Mouse (Mus musculus): Measurements from ENCODE around the gene Klf7.

DNA sequence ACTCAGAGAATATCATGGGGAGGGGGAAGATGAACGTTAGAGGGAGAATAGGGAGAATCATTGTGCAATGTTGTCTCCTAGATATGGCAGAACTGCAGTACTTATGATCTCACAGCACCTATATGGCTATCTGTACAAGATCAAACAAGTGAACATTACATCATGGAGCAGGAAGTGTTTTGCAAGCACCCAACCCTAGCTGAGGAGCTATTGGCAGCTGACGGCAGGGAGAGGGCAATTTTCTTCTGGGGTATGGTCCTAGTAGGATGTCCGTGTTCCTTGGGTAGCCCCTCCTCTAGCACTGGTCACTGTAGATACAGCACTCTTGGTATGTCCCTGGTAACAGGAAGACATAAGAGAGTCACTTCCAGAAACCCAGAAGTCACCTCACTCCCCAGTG, 17.4 kb downstream of the Klf7 start:
- TF ChIP-seq CTCF (IDR thresholded peaks at IDR 0.05; ENCODE audit: low read depth) (no peak), EP300 (IDR thresholded peaks at IDR 0.05; ENCODE audit: low read depth) (no peak)

All from liver, embryonic 14.5 days (tissue).